Mouse (Mus musculus) spleen, postnatal 14 days (tissue): ENCODE measurements at regions not wholly inside any gene's neighbourhood (a gene's known extent, or its start where the extent isn't known, plus 50 kb on each side); places are given as distances from the start of the nearest gene placed in this dataset.
"Not testable (repeated sequence)": the region's sequence is repeated elsewhere in the genome, so short reads cannot be mapped to it uniquely, and the experiment has no call there.

Source experiments
- DNase-seq, 2 experiments: peaks; one replicate each; pipeline ENCODE4 v3.0.0; 2021 to 2022; ENCODE audit warnings: low spot score in 2 of 2

GRCm38 (mm10) chr10:57313799-57314198 lies 172.4 kb upstream of the Hsf2 start:
- no peak for DNase-seq

GRCm38 (mm10) chr10:57317067-57317466 lies 169.1 kb upstream of the Hsf2 start:
- DNase-seq = no peak

- DNase-seq = no peak
Observed at GRCm38 (mm10) chr10:57319171-57319570, 167.0 kb upstream of the Hsf2 start.

GRCm38 (mm10) chr10:57322717-57323424 lies 163.3 kb upstream of the Hsf2 start:
- no peak for DNase-seq

- DNase-seq = no peak
Observed at GRCm38 (mm10) chr10:57324226-57324625, 162.0 kb upstream of the Hsf2 start.

- not testable (repeated sequence) for DNase-seq
Observed at GRCm38 (mm10) chr10:57362781-57363180, 123.4 kb upstream of the Hsf2 start.
